Mouse (Mus musculus): ENCODE results near the gene Rnf214.

Gene Rnf214

GRCm38 (mm10) chr9:45935628-45936210, 29.0 kb upstream of the Rnf214 start, which contains the start of gene Tagln:
Gene Tagln, minus strand, starts transcription at chr9:45936058.
- no peak for DNase-seq (ENCODE audit: low spot score in 2 of 2)

DNA sequence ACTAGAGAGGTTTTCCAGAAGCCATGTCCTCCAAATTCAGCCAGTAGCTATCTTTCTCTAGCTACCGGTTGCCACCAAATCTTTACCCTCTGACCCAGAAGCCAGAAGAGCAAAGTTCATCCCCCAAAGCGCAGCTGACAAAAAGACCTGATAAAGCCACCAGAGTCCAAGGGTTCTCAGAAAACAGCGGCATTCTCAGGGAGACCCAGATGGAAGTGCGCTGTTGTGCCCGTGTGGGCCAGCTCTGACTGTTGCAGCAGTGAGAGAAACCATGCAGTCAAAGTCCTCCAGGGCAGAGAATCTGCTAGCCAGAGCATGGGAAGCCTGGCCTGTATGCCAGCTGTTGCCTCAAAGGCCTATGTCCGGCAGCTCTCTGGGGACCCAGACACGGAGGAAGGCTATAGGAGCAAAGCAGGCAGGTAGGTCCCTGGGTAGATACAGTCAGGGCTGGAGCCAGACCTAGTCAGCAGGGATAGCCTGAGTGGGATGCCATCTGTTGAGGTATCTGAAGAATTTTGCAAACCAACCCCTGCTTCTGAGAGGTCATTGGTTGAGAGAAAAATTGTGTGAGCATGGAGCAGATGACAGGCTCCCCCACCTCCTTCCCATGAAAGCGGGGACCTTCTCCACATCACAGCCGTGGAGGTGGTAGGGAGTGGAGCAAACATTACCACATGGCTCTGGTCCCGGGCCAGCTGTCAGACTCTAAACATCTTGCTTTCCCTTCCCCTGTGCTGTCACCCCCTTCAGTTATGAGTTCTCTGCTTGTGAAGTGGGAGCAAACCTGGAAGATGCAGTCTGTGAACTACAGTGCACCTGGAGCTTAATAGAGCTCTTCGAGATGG, 26.1 kb upstream of the Rnf214 start:
- DNase-seq (ENCODE audit: low spot score in 2 of 2): peak in 1 of 2 experiments; percentile 62

DNA sequence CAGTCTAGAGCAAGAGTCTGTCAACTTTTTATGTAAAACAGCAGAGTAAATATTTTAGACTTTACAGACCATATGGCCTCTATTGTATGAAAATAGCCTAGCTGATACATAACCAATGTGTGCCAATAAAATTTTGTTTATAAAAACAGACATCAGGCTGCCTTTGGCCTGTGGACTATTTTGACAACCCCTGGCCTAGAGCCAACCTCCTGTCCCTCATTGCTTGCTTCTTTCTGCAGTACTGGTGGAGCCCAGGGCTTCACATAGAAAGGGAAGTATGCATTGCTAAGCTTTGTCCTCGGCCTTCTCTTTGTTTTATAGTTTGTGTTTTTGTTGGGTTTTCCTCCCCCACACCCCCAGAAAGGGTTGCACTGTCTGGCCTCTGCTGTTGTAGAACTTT, 25.2 kb upstream of the Rnf214 start:
- no peak for DNase-seq (ENCODE audit: low spot score in 2 of 2)

DNA sequence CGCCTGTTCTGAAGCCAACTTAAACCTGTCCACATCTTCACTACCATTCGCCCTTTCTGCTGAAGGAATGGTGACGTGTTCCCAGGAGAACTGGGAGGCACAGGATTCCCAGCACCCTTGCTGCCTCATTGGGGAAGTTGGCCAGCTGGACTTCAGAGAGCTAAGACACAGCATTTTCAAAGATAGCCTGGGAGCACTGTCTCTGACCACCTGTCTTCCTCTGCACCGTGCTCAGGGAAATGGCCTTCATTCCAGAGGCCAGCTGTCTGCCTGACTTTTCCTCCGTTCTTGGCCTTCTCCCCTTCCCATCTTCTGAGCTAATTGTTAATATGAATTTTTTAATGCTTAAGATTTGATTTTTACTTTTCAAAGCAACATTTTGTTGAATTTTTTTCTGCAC, 22.6 kb upstream of the Rnf214 start:
- DNase-seq (ENCODE audit: low spot score in 2 of 2): no peak

GRCm38 (mm10) chr9:45919895-45920294, 13.2 kb upstream of the Rnf214 start:
- no peak for DNase-seq (ENCODE audit: low spot score in 2 of 2)

GRCm38 (mm10) chr9:45917041-45917934, 10.6 kb upstream of the Rnf214 start:
- peak; percentile 89 to 91 for DNase-seq (ENCODE audit: low spot score in 2 of 2)

DNA sequence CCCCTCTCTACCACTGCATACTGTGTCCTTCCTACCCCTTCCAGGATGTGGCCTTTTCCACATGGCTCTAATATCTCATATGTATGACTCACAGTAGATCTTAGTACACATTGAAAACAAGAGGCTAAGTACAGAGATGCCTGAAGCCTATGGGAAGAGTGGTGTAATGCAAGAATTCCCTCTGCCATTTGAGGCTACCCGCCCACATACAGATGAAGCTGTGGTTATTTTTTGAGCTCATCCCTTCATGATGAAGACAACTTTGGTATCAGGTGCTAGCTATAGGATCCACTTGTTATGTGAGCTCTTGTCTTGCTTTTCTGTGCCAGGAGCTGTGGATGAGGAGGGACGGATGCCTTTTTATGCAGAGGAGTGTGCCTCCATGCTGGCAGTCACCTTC, 8.9 kb upstream of the Rnf214 start:
- no peak for DNase-seq (ENCODE audit: low spot score in 2 of 2)

DNA sequence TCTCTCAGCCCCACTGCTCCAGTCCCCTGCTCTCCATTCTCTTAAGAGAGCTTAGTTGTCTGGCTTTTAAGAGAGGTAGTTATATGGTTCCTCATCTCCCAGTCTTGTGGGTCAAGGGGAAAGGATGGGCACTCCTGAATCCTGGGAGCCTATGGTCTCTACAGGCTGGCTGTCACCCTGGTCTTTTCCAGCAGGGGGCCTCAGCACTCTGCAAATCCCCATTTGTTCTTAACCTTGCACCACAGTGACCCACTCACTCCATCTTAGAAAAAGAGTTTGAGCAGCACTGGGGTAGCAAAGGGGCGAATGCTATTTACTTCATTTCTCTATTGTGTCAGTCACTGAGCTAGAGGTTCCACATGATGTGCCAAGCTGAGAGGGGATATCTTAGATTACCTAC, 5.0 kb upstream of the Rnf214 start:
- no peak for DNase-seq (ENCODE audit: low spot score in 2 of 2)

- DNase-seq (ENCODE audit: low spot score in 2 of 2): no peak
Measured at GRCm38 (mm10) chr9:45910995-45911394, 4.3 kb upstream of the Rnf214 start.

- no peak for DNase-seq (ENCODE audit: low spot score in 2 of 2)
Measured at GRCm38 (mm10) chr9:45907078-45907428, 342 bp upstream of the Rnf214 start.

GRCm38 (mm10) chr9:45905811-45906237, 887 bp downstream of the Rnf214 start:
- peak in 1 of 2 experiments; percentile 56 for DNase-seq (ENCODE audit: low spot score in 2 of 2)

GRCm38 (mm10) chr9:45905196-45905595, 1.5 kb downstream of the Rnf214 start:
- no peak for DNase-seq (ENCODE audit: low spot score in 2 of 2)

DNA sequence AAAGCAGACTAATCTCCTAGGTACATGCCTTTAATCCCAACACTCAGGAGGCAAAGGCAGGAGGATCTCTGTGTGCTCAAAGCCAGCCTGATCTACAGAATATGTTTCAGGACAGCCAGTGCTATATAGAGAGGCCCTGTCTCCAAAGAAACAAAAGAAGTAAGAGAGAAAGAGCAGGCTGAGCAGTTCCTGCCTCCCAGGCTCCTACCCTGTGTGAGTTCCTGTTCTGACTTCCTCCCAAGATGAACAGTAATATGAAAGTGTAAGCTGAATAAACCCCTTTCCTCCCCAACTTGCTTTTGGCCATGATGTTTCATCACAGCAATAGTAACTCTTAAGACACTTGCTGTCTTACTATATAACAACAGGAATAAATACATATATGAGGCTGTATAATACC, 13.0 kb downstream of the Rnf214 start:
- DNase-seq (ENCODE audit: low spot score in 2 of 2): no peak

DNA sequence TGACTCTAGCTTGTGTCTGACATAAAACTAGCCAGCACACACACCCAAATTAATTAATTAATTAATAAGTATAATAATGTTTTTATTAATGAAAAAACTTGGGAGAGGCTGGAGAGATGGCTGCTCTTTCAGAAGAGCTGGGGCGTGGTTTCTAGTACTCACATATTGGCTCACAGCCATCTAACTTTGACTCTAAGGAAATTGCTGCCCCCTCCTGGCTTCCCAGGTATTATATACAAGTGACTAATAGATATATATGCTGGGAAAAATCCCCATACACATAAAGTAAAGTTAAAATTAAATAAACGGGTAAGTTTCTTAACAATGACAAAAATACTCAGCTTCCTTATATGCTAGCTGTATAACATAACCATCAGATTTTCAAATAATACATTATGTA, 28.8 kb downstream of the Rnf214 start:
- no peak for DNase-seq (ENCODE audit: low spot score in 2 of 2)

GRCm38 (mm10) chr9:45870265-45870664, 36.4 kb downstream of the Rnf214 start:
- DNase-seq (ENCODE audit: low spot score in 2 of 2): no peak

DNA sequence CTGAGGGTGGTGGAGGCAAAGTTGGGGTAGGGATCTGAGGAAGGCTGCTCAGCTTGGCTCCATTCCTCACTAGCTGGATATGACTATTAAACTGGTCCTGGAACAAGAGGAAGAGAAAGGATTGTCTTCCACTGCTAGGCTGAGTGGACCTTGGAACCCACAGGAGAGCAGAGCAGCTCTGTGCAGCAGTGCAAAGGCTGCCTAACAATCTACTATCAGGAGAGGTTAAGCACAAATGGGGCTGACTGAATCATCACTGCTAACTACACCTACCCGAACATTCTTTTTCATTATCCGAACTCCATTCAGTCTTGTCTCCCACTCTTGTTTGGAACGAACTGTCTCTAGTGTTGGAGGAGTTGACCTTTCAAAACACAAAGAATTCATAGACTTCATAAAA, 37.5 kb downstream of the Rnf214 start:
- no peak for DNase-seq (ENCODE audit: low spot score in 2 of 2)

DNA sequence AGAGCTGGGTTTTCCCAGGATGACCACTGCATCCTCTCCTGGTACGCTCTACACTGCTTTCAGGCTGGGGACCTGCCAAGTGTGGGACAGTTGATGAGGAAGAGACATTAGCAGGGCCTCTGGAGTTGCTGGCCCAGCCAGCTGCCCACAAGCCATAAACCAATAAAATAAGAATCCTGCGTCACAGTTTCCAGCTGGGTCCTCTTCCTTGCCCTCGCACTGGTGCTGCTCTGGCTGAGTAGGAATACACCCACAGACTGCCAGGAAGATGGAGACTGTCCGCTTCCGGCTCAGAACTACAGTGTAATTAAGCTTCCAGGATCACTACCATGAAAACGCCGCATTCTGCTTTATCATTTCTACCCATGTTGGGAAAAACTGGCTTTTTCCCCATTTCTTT, 44.9 kb downstream of the Rnf214 start:
- no peak for DNase-seq (ENCODE audit: low spot score in 2 of 2)

DNA sequence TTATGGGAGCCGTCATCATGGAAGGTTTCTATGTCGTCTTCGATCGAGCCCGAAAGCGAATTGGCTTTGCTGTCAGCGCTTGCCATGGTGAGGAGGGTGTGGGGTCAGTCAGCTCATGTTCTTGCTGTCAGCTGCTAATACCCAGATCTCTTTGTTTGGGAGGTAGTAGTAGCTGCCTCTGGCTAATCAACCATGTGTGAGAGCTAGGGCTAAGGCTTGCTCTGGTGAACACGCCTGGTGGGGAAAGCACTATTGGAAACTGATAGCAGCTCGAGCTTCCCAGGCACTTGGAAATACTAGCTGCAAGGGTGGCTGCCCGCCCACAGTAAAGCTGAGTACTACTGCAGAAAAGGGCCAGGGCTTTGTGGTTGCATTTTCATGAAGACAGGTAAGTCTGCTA, 47.3 kb downstream of the Rnf214 start:
- DNase-seq (ENCODE audit: low spot score in 2 of 2): no peak

DNA sequence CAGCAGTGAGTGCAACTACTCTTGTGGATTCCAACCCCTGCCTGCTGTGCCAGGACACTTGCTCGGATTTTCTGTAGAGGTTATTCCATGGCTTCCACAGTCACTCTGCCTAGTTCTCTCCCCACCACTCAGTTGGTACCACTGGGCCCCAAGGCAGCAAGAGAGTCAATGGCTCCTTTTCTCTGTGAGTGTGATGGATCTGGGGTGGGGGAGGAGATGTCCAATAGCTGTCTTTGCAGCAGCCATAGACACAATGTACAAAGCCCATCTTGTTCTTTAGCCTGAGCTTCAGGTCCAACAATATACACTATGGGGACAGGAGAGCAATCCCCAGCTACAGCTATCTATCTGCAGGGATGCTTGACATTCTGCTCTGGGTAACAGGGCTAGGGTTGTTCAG, 52.6 kb downstream of the Rnf214 start:
- peak in 1 of 2 experiments; percentile 19 for DNase-seq (ENCODE audit: low spot score in 2 of 2)

DNA sequence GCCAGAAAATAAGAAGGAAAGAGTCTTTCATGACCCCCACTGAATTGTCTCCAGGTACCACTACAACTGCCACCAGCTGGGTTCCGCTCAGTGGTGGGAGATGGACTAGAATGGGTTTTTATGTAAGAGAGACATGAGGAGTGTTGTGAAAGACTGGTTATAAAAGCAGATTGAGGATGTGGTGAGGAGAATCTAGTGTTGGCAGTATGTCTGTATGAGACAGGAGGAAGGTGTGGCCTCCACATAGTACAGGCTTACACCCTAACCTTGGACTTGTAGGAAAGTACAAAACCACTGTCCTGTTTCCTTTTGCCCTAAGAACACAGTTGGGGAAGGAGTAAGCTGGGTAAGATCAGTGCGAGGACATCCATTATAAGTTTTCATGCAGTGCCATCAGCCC, 53.0 kb downstream of the Rnf214 start:
- no peak for DNase-seq (ENCODE audit: low spot score in 2 of 2)

- peak in 1 of 2 experiments; percentile 16 for DNase-seq (ENCODE audit: low spot score in 2 of 2)
Measured at GRCm38 (mm10) chr9:45851776-45852175, 54.9 kb downstream of the Rnf214 start.

DNA sequence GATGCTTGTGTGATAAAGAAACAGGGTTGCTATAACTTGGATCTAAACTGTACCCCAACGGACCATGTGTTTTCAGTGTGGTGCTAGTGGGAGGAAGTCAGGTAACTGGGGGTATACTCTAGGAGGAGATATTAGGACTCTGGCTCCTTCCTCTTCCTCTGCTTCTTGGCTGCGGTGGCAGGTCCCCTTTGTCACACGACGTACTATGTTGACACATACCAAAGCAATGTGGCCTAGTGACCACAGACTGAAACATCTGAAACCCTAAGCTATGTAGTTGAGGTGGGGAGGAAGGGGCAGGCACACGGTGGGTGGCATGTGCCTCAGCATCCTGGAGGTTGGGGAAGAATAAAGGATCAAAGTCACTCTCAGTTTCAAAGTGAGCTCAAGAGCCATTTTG, 55.4 kb downstream of the Rnf214 start:
- no peak for DNase-seq (ENCODE audit: low spot score in 2 of 2)
